Mouse (Mus musculus) midbrain, embryonic 14.5 days (tissue): ENCODE results near the gene Rsg1. TPM values are rescaled to one million over a fixed set of nuclear protein-coding genes. Genes with fewer than 3 reads are reported as not detected.

Experiments used
- ATAC-seq: fragments of 200-750 bp; cut with Nextera tagmentation; 2 replicates; pipeline ENCODE4 v1.8.0; 2017; ENCODE audit warnings: moderate number of reproducible peaks, moderate library complexity; ENCODE audit not compliant: low FRiP score, low TSS enrichment
- DNase-seq: peaks from one replicate; pipeline ENCODE4 v3.0.0-alpha.2; 2015
- H3K27ac ChIP-seq: fragments of 300-500 bp; sonication (generic); replicated peaks from 2 replicates; pipeline ENCODE4 v1.5.1; 2014; ENCODE audit warnings: mild to moderate bottlenecking, low read depth, low read length, moderate library complexity
- H3K27me3 ChIP-seq: fragments of 300-500 bp; sonication (generic); 2 replicates; pipeline ENCODE4 v1.6.1; 2014; ENCODE audit warnings: low read length, control low read depth, mixed read lengths; ENCODE audit not compliant: control insufficient read depth, insufficient read depth
- H3K36me3 ChIP-seq: fragments of 300-500 bp; sonication (generic); 2 replicates; pipeline ENCODE4 v1.6.1; 2014; ENCODE audit warnings: low read length, control low read depth; ENCODE audit not compliant: control insufficient read depth, insufficient read depth
- H3K4me1 ChIP-seq: fragments of 300-500 bp; sonication (generic); 2 replicates; pipeline ENCODE4 v1.6.1; 2014; ENCODE audit warnings: mild to moderate bottlenecking, antibody characterized with exemption, low read length, control low read depth; ENCODE audit not compliant: control insufficient read depth, insufficient read depth
- H3K4me2 ChIP-seq: fragments of 300-500 bp; sonication (generic); 2 replicates; pipeline ENCODE4 v1.6.1; 2014; ENCODE audit warnings: mild to moderate bottlenecking, low read length, moderate library complexity
- H3K4me3 ChIP-seq: fragments of 300-500 bp; sonication (generic); replicated peaks from 2 replicates; pipeline ENCODE4 v1.5.1; 2014; ENCODE audit warnings: low read depth, low read length
- H3K9ac ChIP-seq: fragments of 300-500 bp; sonication (generic); replicated peaks from 2 replicates; pipeline ENCODE4 v1.6.1; 2014; ENCODE audit warnings: mild to moderate bottlenecking, low read length, moderate library complexity
- H3K9me3 ChIP-seq: fragments of 300-500 bp; sonication (generic); 2 replicates; pipeline ENCODE4 v1.6.1; 2016; ENCODE audit warnings: low read length, control low read depth, mixed read lengths; ENCODE audit not compliant: control insufficient read depth
- WGBS: fragments of 180-500 bp; shearing (Covaris S2); extraction: QIAGEN DNeasy Blood & Tissue Kit; methylation state at CpG from one replicate; pipeline ENCODE4 v1.1.7; 2014; 5-methylcytosine and 5-hydroxymethylcytosine counted together
- polyA plus RNA-seq: library from polyadenylated mRNA; unstranded; fragments of >200 nt; fragmentation: Nextera tagmentation; extraction: Ambion mirVana; gene quantifications from 2 replicates; pipeline ENCODE4 v1.2.1, GENCODE M21; 2014

Rsg1 gene
- polyA plus RNA-seq, 1 experiment from 2014 or later, result 5.7 TPM

DNA sequence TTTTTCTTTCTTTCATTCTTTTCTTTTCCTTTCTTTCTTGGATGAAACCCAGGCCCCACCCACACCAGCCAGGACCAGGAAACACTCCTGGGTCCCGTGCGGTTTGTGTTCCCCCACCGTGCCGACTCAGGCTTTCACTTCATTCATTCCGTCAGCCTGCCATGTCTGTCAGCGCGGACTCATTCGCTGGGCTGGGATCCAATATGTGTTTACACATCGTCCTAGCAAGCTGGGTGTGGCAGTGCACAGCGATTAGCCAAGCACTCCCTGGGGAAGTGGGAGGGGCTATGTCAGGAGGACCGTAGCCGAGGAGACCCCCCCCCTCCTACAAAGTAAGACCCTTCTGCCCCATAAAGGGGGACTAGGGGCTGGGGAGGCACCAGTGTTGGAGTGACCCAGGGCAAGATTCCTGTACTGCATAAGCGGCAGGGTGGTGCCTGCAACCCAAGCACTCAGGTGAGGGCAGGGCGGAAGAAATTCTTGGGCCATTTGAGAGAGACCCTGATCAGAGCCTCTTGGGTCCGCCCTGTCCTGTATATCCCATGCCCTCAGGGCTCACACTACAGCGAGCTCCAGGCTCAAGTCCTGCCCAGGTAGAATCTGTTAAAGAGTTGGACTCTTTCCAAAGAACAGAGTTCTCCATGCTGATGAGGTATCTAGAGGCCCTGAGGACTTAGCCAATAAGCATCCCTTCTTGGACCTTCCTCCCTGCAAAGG is 46.4 kb downstream of the Rsg1 start:
- H3K27ac ChIP-seq, result no peak overlapping the region
- no peaks in the 10 kb centered on the region for H3K36me3 ChIP-seq
- H3K4me1 ChIP-seq, result no peaks in the 10 kb centered on the region
- no peak overlapping the region for H3K9ac ChIP-seq
- no peaks in the 10 kb centered on the region for H3K9me3 ChIP-seq
- ATAC-seq (no peak), DNase-seq (no peak)
- WGBS, result 73% methylated on average over 16 of the region's 16 CpGs
- H3K4me2 ChIP-seq, result no peak overlapping the region
- no peak overlapping the region for H3K4me3 ChIP-seq
- no peaks in the 10 kb centered on the region for H3K27me3 ChIP-seq

DNA sequence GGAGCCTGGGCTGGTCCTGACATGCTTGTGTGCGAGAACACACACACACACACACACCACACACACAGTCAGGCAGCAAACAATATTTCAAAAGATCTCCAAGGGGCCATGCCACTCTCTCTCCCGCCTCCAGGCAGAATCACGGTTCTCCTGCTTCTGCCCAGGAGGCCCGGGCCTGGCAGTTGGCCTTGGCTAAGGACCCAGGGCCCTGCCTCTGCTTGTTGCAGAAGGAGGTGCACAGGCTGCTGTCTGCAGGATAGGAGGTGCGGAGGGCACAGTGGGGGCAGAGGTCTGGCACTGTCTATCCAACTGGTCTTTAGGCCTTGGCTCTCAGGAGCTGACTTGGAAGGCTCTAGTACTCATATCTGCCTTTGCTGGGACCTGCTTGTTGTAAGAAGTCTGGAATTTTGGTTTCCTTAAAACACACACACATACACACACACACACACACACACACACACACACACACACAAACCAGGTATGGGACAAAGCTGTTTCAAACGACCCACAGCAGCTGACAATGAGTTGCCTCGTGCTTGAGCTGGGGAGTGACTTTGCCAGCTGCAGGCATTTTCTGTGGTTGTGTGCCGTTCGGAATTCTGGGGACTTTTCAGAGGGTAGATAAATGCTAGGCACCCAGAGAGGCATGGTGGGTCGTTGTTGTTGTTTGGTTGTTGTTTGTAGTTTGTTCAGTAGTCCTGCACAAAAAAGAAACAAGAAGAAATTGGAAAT is 49.3 kb downstream of the Rsg1 start:
- WGBS, result 78% methylated on average over 10 of the region's 10 CpGs
- Histone ChIP-seq H3K27ac (no peak overlapping the region), H3K36me3 (no peaks in the 10 kb centered on the region), H3K4me3 (no peak overlapping the region), H3K27me3 (no peaks in the 10 kb centered on the region), H3K4me2 (no peak overlapping the region), H3K9ac (no peak overlapping the region), H3K4me1 (no peaks in the 10 kb centered on the region), H3K9me3 (no peaks in the 10 kb centered on the region)
- no peak for ATAC-seq
- no peak for DNase-seq

DNA sequence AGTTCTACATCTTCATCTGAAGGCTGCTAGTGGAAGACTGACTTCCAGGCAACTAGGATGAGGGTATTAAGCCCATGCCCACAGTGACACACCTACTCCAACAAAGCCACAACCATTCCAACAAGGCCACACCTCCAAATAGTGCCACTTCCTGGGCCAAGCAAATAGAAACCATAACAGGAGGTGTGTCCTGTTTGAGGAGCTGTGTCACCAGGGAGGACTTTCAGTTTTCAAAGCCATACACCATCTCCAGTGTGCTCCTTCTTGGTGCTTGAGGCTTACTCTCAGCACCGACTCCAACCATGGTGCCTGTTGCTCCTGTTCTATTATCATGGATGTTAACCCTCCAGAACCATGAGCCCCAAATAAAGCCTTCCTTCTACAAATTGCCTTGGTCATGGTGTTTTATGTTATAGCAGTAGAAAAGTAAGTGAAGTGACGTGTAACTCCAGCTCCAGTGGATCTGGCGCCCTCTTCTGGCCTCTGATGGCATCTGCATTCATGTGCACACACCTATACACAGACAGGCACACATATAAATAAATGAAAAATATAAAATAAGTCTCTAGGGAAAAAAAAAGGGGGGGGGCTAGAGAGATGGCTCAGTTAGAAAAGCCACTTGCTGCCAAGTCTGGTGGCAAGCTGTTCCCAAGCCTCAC is 52.4 kb downstream of the Rsg1 start:
- no peak for ATAC-seq
- Histone ChIP-seq H3K9ac (no peak overlapping the region), H3K4me3 (no peak overlapping the region), H3K9me3 (no peaks in the 10 kb centered on the region), H3K4me2 (no peak overlapping the region), H3K27ac (no peak overlapping the region), H3K27me3 (no peaks in the 10 kb centered on the region), H3K4me1 (no peaks in the 10 kb centered on the region), H3K36me3 (no peaks in the 10 kb centered on the region)
- 90% methylated on average over 3 of the region's 3 CpGs for WGBS
- no peak for DNase-seq

DNA sequence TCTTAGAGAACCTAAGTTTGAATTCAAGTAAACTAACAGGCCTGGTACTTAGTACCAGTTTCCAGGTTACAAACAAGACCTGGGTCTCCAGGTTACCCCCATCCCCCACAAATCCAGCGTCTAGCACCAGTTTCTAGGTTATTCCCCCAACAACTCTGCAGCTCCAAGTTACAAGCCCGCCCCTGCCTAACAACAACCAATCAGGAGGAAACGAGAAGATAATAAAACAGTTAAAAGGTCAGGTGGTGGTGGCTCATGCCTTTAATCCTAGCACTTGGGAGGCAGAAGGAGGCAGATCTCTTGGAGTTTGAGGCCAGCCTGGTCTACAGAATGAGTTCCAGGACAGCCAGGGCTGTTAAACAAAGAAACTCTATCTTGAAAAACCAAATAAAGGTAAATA is 53.5 kb downstream of the Rsg1 start:
- ATAC-seq (no peak), DNase-seq (no peak)
- H3K9me3 ChIP-seq, result no peaks in the 10 kb centered on the region
- H3K4me2 ChIP-seq, result no peak overlapping the region
- H3K4me1 ChIP-seq, result no peaks in the 10 kb centered on the region
- 75% methylated on average over 3 of the region's 3 CpGs for WGBS
- no peaks in the 10 kb centered on the region for H3K27me3 ChIP-seq
- no peak overlapping the region for H3K4me3 ChIP-seq
- no peak overlapping the region for H3K27ac ChIP-seq
- no peaks in the 10 kb centered on the region for H3K36me3 ChIP-seq
- H3K9ac ChIP-seq, result no peak overlapping the region

GRCm38 (mm10) chr4:141267837-141268236 is 54.1 kb downstream of the Rsg1 start:
- H3K4me1 ChIP-seq, result no peaks in the 10 kb centered on the region
- no peaks in the 10 kb centered on the region for H3K27me3 ChIP-seq
- WGBS, result 44% methylated on average over 9 of the region's 9 CpGs
- no peak overlapping the region for H3K4me2 ChIP-seq
- H3K9ac ChIP-seq, result no peak overlapping the region
- H3K9me3 ChIP-seq, result no peaks in the 10 kb centered on the region
- ATAC-seq, result no peak
- no peak overlapping the region for H3K27ac ChIP-seq
- H3K36me3 ChIP-seq, result no peaks in the 10 kb centered on the region
- H3K4me3 ChIP-seq, result no peak overlapping the region
- peak; percentile 62 for DNase-seq

GRCm38 (mm10) chr4:141268350-141268749 is 54.6 kb downstream of the Rsg1 start:
- H3K27ac ChIP-seq, result no peak overlapping the region
- ATAC-seq, result no peak
- peaks cover under 1% of the 10 kb centered on the region; the same call in 1 of the 2 replicates for H3K4me1 ChIP-seq

GRCm38 (mm10) chr4:141269080-141269479 is 55.3 kb downstream of the Rsg1 start:
- 90% methylated on average over 6 of the region's 6 CpGs for WGBS
- H3K36me3 ChIP-seq, result no peaks in the 10 kb centered on the region
- no peak overlapping the region for H3K9ac ChIP-seq
- H3K9me3 ChIP-seq, result no peaks in the 10 kb centered on the region
- H3K4me2 ChIP-seq, result no peak overlapping the region
- no peaks in the 10 kb centered on the region for H3K27me3 ChIP-seq
- H3K4me1 ChIP-seq, result peaks cover 6% of the 10 kb centered on the region; the same call in 1 of the 2 replicates
- no peak overlapping the region for H3K4me3 ChIP-seq
- no peak overlapping the region for H3K27ac ChIP-seq
- ATAC-seq (no peak), DNase-seq (no peak)

More at GRCm38 (mm10) chr4:141268350-141268749, 54.6 kb downstream of the Rsg1 start:
- no peak overlapping the region for H3K4me2 ChIP-seq
- no peaks in the 10 kb centered on the region for H3K27me3 ChIP-seq
- no peaks in the 10 kb centered on the region for H3K9me3 ChIP-seq
- H3K4me3 ChIP-seq, result no peak overlapping the region
- 83% methylated on average over 4 of the region's 4 CpGs for WGBS
- no peaks in the 10 kb centered on the region for H3K36me3 ChIP-seq
- H3K9ac ChIP-seq, result no peak overlapping the region
- DNase-seq, result no peak

- no peak for DNase-seq
- H3K4me1 ChIP-seq, result peaks cover 19% of the 10 kb centered on the region; the same call in 1 of the 2 replicates
- H3K4me2 ChIP-seq, result no peak overlapping the region
- H3K9me3 ChIP-seq, result no peaks in the 10 kb centered on the region
- H3K27me3 ChIP-seq, result no peaks in the 10 kb centered on the region
- no peak overlapping the region for H3K27ac ChIP-seq
- H3K36me3 ChIP-seq, result no peaks in the 10 kb centered on the region
- H3K9ac ChIP-seq, result no peak overlapping the region
- no peak overlapping the region for H3K4me3 ChIP-seq
- no peak for ATAC-seq
- WGBS, result 60% methylated on average over 15 of the region's 15 CpGs
These were observed 56.6 kb downstream of the Rsg1 start for GRCm38 (mm10) chr4:141270201-141270940.
